Mouse (Mus musculus) forebrain, embryonic 14.5 days (tissue): ENCODE measurements at regions not wholly inside any gene's neighbourhood (a gene's known extent, or its start where the extent isn't known, plus 50 kb on each side); places are given as distances from the start of the nearest gene placed in this dataset.

Experiments used
- ATAC-seq: fragments of 200-750 bp; cut with Nextera tagmentation; 2 replicates; pipeline ENCODE4 v1.8.0; 2017; ENCODE audit warnings: mild to moderate bottlenecking, moderate library complexity
- DNase-seq: peaks from one replicate; pipeline ENCODE4 v3.0.0-alpha.2; 2015; ENCODE audit warnings: low spot score
- H3K27ac ChIP-seq: fragments of 300-500 bp; sonication (generic); 2 replicates; pipeline ENCODE4 v1.5.1; 2014; ENCODE audit warnings: low read depth, mild to moderate bottlenecking, control low read depth, low read length, moderate library complexity
- H3K27me3 ChIP-seq: fragments of 300-500 bp; sonication (generic); replicated peaks from 2 replicates; pipeline ENCODE4 v1.6.1; 2014; ENCODE audit warnings: low read length, control low read depth, mixed read lengths; ENCODE audit not compliant: control insufficient read depth, insufficient read depth
- H3K36me3 ChIP-seq: fragments of 300-500 bp; sonication (generic); 2 replicates; pipeline ENCODE4 v1.6.1; 2014; ENCODE audit warnings: low read length, control low read depth; ENCODE audit not compliant: control insufficient read depth, insufficient read depth
- H3K4me1 ChIP-seq: fragments of 300-500 bp; sonication (generic); 2 replicates; pipeline ENCODE4 v1.6.1; 2014; ENCODE audit warnings: antibody characterized with exemption, low read length, control low read depth; ENCODE audit not compliant: control insufficient read depth, insufficient read depth
- H3K4me2 ChIP-seq: fragments of 300-500 bp; sonication (generic); 2 replicates; pipeline ENCODE4 v1.6.1; 2014; ENCODE audit warnings: mild to moderate bottlenecking, control low read depth, low read length
- H3K4me3 ChIP-seq: fragments of 300-500 bp; sonication (generic); 2 replicates; pipeline ENCODE4 v1.5.1; 2014; ENCODE audit warnings: low read depth, low read length, control low read depth
- H3K9ac ChIP-seq: fragments of 300-500 bp; sonication (generic); 2 replicates; pipeline ENCODE4 v1.6.1; 2014; ENCODE audit warnings: mild to moderate bottlenecking, low read length, control low read depth, moderate library complexity
- H3K9me3 ChIP-seq: fragments of 300-500 bp; sonication (generic); replicated peaks from 2 replicates; pipeline ENCODE4 v1.6.1; 2016; ENCODE audit warnings: low read length, control low read depth, mixed read lengths; ENCODE audit not compliant: control insufficient read depth
- WGBS: fragments of 180-500 bp; shearing (Covaris S2); extraction: QIAGEN DNeasy Blood & Tissue Kit; methylation state at CpG from one replicate; pipeline ENCODE4 v1.1.7; 2014; 5-methylcytosine and 5-hydroxymethylcytosine counted together

- no peaks in the 10 kb centered on the region for H3K27me3 ChIP-seq
- H3K9ac ChIP-seq = no peak overlapping the region
- no peak overlapping the region for H3K4me2 ChIP-seq
- no peaks in the 10 kb centered on the region for H3K9me3 ChIP-seq
- no peak for ATAC-seq
- H3K36me3 ChIP-seq = no peaks in the 10 kb centered on the region
- WGBS = 72% methylated on average over 7 of the region's 7 CpGs
- H3K4me1 ChIP-seq = no peaks in the 10 kb centered on the region
- H3K4me3 ChIP-seq = no peak overlapping the region
- H3K27ac ChIP-seq = no peak overlapping the region
- DNase-seq = no peak
Observed at GRCm38 (mm10) chr3:41368351-41369101, 187.0 kb upstream of the Jade1 start.

- WGBS = 87% methylated on average over 4 of the region's 4 CpGs
Observed at GRCm38 (mm10) chr3:41366764-41367163, 188.8 kb upstream of the Jade1 start.

GRCm38 (mm10) chr3:41366264-41366663, 189.3 kb upstream of the Jade1 start:
- Histone ChIP-seq H3K27me3 (no peaks in the 10 kb centered on the region), H3K4me2 (no peak overlapping the region), H3K4me3 (no peak overlapping the region), H3K9me3 (no peaks in the 10 kb centered on the region), H3K9ac (no peak overlapping the region), H3K4me1 (no peaks in the 10 kb centered on the region), H3K27ac (no peak overlapping the region), H3K36me3 (no peaks in the 10 kb centered on the region)
- DNase-seq (no peak), ATAC-seq (no peak)
- WGBS = 64% methylated on average over 9 of the region's 9 CpGs

More at GRCm38 (mm10) chr3:41366764-41367163, 188.8 kb upstream of the Jade1 start:
- ATAC-seq (no peak), DNase-seq (no peak)
- no peak overlapping the region for H3K27ac ChIP-seq
- H3K4me3 ChIP-seq = no peak overlapping the region
- H3K36me3 ChIP-seq = no peaks in the 10 kb centered on the region
- H3K4me1 ChIP-seq = no peaks in the 10 kb centered on the region
- no peaks in the 10 kb centered on the region for H3K9me3 ChIP-seq
- H3K9ac ChIP-seq = no peak overlapping the region
- no peak overlapping the region for H3K4me2 ChIP-seq
- no peaks in the 10 kb centered on the region for H3K27me3 ChIP-seq

GRCm38 (mm10) chr3:41365145-41365830, 190.2 kb upstream of the Jade1 start:
- no peaks in the 10 kb centered on the region for H3K4me1 ChIP-seq
- H3K27me3 ChIP-seq = no peaks in the 10 kb centered on the region
- 77% methylated on average over 8 of the region's 8 CpGs for WGBS
- H3K36me3 ChIP-seq = no peaks in the 10 kb centered on the region
- DNase-seq = no peak
- H3K4me3 ChIP-seq = no peak overlapping the region
- no peak overlapping the region for H3K27ac ChIP-seq
- H3K9me3 ChIP-seq = no peaks in the 10 kb centered on the region
- no peak for ATAC-seq
- H3K4me2 ChIP-seq = no peak overlapping the region
- no peak overlapping the region for H3K9ac ChIP-seq

DNA sequence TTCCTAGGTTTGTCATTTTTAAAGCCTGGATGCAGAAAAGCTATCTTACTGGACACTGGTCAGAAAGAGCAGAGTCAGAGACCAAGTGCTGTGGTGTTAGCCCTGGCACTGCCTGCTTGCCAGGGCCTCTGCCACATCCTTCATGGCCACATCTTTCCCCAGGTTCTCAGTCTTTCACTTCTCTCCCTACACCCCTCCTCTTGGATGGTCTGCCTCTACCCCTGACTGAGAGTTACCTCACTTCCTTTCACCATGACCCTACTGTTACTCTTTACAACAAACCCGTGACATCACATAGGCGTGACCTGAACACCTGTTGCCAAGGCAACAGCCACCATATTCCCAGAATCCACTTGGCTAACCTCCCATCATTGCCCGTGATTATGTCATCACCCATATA, 191.6 kb upstream of the Jade1 start:
- Histone ChIP-seq H3K9me3 (no peaks in the 10 kb centered on the region), H3K4me2 (no peak overlapping the region), H3K4me1 (no peaks in the 10 kb centered on the region), H3K9ac (no peak overlapping the region), H3K27me3 (no peaks in the 10 kb centered on the region), H3K4me3 (no peak overlapping the region), H3K27ac (no peak overlapping the region), H3K36me3 (no peaks in the 10 kb centered on the region)
- 85% methylated on average over 3 of the region's 3 CpGs for WGBS
- DNase-seq = no peak
- no peak for ATAC-seq

DNA sequence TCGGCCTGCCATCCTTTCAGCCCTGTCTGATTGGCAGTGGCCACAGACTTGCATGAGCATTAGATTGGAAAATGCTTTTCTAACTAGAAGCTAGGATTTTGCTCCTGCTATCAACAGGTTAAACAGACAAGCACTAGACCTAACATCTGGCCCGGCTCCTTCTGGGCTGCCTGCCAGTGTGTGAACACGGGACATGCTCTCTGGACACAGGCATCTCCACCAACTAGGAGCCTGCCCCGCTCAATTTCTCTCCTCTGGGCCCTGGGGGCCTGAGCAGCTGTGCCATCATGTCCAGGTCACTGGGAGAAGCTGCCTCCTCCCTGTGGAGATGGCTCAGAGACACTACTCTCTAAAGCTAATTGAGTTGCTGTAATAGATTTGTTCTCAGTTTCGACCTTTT, 195.3 kb upstream of the Jade1 start:
- Histone ChIP-seq H3K4me3 (no peak overlapping the region), H3K9me3 (no peaks in the 10 kb centered on the region), H3K27me3 (no peaks in the 10 kb centered on the region), H3K27ac (no peak overlapping the region), H3K9ac (no peak overlapping the region), H3K36me3 (no peaks in the 10 kb centered on the region), H3K4me1 (no peaks in the 10 kb centered on the region), H3K4me2 (no peak overlapping the region)
- ATAC-seq = no peak
- 74% methylated on average over 5 of the region's 5 CpGs for WGBS
- no peak for DNase-seq

GRCm38 (mm10) chr3:41359458-41359857, 196.1 kb upstream of the Jade1 start:
- H3K9ac ChIP-seq = no peak overlapping the region
- no peak overlapping the region for H3K4me3 ChIP-seq
- no peaks in the 10 kb centered on the region for H3K9me3 ChIP-seq
- no peaks in the 10 kb centered on the region for H3K4me1 ChIP-seq
- 80% methylated on average over 4 of the region's 4 CpGs for WGBS
- no peak overlapping the region for H3K4me2 ChIP-seq
- H3K27me3 ChIP-seq = no peaks in the 10 kb centered on the region
- no peak overlapping the region for H3K27ac ChIP-seq
- H3K36me3 ChIP-seq = no peaks in the 10 kb centered on the region
- DNase-seq = no peak
- ATAC-seq = no peak

DNA sequence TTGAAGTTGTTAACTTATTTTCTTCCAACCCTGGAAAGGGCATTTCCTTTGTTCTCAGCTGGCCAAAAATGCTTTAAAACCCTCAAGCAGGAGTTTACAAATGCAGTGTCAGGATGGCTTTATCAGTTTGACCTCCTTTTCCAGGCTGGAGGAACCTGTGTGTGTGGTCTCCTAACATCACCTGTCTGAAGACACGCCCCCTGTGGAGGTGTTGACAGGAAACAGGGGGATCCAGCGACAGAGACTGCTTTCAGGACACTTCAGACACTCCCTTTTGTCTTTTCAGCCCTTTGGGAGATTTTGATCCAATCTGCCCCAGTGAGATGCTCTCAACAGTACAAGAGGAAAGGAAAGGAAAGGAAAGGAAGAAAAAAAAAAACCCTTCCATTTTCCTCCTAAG, 202.5 kb upstream of the Jade1 start:
- Histone ChIP-seq H3K4me3 (no peak overlapping the region), H3K27ac (no peak overlapping the region), H3K9me3 (no peaks in the 10 kb centered on the region), H3K27me3 (no peaks in the 10 kb centered on the region), H3K9ac (no peak overlapping the region), H3K36me3 (no peaks in the 10 kb centered on the region), H3K4me2 (no peak overlapping the region), H3K4me1 (0 out of 2 replicates have a peak, but pooled peaks cover 2% of the 10 kb centered on the region)
- WGBS = 33% methylated on average over 2 of the region's 2 CpGs
- no peak for ATAC-seq
- no peak for DNase-seq

GRCm38 (mm10) chr3:41351786-41352185, 203.7 kb upstream of the Jade1 start:
- Histone ChIP-seq H3K27ac (no peak overlapping the region), H3K4me2 (no peak overlapping the region), H3K4me1 (0 out of 2 replicates have a peak, but pooled peaks cover 2% of the 10 kb centered on the region), H3K27me3 (no peaks in the 10 kb centered on the region), H3K4me3 (no peak overlapping the region), H3K9ac (no peak overlapping the region), H3K36me3 (no peaks in the 10 kb centered on the region), H3K9me3 (no peaks in the 10 kb centered on the region)
- 65% methylated on average over 4 of the region's 4 CpGs for WGBS
- no peak for DNase-seq
- ATAC-seq = no peak
